Mouse (Mus musculus) frontal cortex, postnatal 14 days (tissue): ENCODE results near the gene Rev3l.
"Not testable (repeated sequence)": the region's sequence is repeated elsewhere in the genome, so short reads cannot be mapped to it uniquely, and the experiment has no call there.

Experiments
- DNase-seq, 2 experiments: peaks; one replicate each; pipeline ENCODE4 v3.0.0; 2022; ENCODE audit warnings: low spot score in 2 of 2

Gene Rev3l

DNA sequence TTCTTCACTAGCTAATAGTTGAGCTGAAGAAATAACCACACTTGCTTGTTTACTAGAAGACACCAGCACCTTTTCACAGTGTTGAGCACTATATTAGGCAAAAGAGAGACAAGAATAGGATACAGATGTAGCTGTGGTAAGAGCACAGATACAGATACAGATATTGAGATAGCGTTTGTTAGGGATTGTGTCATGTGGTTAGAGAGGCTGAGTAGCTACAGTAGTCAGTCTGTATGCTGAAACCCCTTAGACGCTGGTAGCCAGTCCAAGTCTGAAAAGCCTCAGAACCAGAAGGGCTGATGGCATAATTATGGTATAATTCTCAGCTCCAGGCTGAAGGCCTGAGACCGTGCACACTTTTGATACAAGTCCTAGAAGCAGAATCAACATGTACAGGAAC is 53.3 kb downstream of the Rev3l start:
- no peak for DNase-seq

DNA sequence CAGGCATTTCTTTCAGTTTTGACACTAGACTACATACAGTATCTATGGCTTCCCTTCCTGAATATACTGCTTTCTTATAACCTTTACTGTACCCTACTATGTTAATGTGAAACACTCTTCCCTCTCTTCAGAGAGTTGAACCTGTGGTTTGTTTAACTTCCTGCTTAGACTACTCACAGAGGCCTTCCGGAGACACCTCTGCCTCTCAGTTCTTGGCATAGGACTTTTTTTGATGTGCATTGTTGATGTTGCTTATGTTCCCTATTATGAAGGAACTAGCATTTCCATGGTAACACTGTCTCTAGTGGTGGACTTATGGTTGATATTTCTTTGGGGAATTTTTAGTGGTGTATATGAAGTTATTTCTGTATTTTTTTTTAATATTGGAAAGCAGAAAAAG is 61.4 kb downstream of the Rev3l start:
- no peak for DNase-seq

DNA sequence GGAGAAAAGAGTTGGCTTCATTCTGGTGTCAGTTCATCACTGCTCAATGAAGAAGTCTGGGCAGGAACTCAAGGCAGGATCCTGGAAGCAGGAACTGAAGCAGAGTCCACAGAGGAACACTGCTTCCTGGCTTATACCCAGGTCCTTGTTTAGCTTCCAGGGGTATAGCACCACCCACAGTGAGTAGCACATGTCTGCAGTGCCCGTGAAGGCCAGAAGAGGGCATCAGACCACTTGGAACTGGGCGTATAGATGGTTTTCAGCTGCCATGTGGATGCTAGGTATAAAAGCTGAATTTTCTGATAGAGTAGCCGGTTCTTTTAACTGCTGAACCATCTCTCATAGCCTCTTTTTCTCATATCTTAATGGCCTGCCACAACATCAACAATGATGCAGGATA is 79.6 kb downstream of the Rev3l start:
- DNase-seq, result no peak

DNA sequence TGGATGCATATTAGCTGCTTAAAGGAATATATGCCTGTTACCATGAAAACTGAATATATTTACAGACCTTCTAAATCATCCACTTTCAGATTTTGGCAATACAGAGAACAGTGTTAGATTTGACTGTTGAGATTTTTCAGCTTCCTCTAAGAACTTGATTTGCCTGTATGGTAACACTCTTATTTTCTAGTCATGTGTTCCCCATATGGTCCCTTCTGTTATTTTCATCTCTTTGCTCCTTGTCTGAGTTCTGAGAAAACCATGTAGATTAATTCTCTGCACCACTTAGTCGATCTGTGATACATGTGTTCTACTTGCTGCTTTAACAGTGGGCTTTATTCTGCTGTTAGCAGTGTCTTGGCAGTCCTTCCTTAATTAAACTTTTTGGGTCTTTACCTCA is 110.7 kb downstream of the Rev3l start:
- no peak for DNase-seq

DNA sequence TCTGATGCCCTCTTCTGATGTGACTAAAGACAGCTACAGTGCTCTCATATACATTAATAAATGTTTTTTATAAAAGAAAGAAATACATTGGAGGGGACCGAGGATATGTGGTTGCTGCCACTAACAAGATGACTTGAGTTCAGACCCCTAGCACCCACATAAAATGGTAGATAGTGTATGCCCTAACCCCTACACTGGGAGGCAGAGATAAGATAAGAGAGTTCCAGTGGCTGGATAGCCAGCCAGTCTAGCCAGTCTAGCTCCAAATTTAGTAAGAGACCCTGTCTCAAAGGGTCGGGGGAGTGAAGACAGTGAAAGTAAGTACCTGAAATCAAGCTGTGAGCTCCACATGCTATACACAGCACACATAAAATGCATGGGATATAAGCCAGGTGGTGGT is 133.6 kb downstream of the Rev3l start:
- DNase-seq, result no peak

DNA sequence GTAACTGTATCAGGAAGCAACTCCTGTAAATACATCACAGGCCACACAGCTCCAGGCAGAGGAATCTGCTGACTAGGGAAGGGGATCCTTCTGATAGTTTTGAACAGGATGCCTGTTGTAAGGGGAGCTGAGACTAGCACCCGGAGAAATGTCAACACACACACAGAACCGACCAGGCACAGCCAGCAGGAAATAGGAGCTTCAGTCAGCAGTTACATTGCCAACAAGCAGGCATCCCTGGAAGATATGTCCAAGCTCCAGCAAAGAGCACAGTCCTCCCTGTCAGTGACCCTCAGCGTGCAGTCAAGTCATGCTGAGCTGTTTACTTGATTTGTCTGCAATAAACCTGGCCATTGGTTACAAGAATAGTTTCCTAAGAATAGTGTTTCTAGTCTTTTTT is 156.7 kb downstream of the Rev3l start:
- no peak for DNase-seq

DNA sequence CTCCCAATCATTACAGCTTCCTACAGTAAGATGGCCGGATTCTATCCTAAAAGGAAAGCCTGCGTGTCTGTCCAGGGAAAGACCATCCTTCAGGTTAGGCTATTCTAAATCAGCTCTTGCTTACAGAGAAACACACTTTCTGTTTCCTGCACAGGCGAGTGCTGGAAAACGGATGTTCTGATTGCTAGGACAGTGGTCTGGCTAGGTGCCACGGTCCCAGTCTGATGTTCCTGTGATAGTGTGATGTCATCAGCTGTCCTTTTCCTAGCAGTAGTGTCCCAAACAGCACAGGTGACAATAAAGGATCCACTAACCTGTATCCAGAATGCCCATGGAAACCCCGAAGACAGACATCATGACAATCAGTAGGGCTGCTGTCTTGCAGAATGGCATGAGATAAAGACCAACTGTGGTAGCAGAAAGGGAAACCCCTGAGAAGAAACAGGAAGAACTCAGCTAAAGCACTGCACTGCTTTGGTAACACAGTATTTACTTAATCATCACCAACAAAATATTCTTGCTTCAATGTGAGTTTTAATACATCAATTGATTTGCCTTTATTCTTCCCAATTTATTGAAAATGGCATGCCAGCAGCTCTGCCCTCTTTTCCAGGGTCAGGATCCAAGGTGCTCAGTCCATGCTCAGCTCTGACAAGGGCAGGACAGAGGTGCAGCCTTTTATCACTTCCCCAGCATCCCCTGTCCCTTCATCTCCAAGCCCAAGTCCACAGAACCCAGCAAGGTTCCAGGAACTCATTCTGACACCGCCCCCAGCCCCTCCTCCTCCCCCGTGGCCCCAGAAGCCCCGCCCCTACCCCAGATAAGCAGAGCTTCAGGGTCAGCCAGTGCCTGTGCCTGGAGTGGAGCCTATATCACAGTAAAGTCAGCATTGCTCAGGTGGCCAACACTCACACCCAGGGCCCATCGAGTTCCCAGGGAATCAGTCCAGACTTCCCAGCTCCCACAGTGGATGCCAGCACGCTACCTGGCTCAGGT is 162.1 kb downstream of the Rev3l start:
- no peak for DNase-seq

DNA sequence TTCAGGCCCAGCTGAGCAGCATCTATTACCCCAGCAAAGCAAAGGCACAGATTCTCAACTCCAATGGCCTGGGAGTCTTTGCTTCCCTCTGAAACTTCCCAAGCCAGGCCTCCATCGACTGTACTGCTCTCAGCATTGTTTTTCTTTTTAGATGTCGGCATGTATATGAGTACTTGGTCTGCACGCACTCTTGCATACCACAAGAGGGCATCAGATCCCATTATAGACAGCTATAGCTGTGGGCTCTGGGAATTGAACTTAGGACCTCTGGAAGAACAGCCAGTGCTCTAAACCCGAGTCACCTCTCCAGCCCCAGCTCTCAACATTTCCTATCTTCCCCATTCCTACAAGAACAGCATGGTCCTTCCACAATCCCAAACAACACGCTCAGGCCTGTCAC is 164.6 kb downstream of the Rev3l start:
- DNase-seq, result no peak

DNA sequence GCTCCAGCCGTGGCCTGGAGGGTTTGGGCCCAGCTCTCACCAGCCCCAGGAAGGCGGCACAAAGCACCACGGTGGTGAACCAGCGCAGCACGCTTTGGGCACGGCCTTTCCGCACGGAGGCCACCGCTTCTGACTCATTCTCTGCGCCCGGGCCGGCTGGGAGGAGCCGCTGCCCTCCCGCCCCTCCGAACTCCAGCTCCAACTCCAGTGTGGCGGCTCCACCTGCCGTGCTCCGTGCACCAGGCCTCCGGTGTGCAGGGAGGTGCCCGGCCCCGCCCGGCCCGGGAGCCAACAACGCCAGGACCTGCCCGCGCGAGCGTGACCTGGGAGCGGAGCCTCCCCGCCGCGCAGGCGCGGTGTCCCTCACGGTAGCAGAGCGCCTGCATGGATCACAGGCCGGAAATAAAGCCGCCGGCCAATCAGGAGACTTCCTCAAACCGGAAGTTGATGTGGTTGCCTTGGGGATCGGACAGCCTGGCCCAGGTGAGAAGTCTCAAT is 167.0 kb downstream of the Rev3l start, which contains the start of gene Mfsd4b4:
Gene Mfsd4b4 (minus strand): TSS at position 365 of the 498 bp plus-strand sequence.
- DNase-seq, result peak; percentile 74 to 79

DNA sequence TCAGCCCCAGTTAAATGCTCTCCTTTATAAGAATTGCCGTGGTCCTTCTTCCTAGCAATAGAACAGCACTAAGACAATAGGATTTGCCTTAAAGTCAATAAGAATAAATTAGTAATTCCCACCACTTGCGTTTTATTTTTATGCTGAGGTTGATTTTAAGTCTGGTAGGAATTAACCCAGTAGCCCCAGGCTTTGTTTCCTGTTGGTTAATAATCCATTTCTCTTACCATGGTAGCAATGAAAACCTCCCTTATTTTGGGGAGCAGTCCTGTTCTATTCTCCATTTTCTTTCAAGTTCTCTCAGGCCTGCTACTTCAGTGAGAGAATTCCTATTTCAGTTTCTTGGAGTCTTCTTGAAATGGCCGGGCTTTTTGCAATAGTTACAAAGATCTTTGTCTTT is 172.3 kb downstream of the Rev3l start:
- DNase-seq, result no peak

DNA sequence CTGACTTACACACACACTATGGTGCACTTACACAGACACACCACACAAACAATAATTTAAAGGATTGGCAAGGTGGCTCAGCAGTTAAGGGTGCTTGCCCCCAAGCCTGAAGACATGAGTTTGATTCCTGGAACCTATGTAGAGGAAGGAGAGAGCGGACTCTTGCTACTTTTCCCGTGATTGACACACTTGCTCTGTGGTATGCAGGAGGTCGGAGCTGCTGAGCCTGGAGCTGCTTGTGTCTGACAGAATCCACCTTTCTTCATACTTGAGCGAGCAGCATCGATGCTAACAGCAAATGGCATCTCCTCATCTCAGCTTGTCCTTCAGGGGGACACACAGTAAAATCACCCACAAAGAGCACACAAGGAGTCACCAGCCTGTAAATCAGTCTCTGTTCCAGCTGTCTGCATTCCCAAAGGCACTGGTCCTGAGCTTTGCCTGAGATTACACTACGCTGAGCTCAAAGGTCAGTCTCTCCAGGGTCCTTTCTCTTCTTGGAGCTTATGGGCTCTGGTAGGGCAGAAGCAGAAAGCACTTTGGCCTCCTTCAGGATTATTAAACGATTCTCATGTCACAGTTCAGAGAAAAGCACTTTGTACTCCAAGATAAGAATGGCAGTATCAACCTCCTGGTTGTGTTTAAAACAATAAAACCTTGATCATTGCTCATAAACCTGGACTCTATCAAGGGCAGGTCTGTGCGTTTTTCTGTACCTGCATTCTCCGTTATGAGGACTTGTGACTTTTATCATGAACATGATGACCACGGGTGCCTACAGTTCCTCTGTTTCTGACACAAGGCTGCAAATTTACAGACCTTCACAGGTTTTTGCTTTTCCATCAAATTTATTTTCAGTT is 175.1 kb downstream of the Rev3l start:
- DNase-seq, result no peak

DNA sequence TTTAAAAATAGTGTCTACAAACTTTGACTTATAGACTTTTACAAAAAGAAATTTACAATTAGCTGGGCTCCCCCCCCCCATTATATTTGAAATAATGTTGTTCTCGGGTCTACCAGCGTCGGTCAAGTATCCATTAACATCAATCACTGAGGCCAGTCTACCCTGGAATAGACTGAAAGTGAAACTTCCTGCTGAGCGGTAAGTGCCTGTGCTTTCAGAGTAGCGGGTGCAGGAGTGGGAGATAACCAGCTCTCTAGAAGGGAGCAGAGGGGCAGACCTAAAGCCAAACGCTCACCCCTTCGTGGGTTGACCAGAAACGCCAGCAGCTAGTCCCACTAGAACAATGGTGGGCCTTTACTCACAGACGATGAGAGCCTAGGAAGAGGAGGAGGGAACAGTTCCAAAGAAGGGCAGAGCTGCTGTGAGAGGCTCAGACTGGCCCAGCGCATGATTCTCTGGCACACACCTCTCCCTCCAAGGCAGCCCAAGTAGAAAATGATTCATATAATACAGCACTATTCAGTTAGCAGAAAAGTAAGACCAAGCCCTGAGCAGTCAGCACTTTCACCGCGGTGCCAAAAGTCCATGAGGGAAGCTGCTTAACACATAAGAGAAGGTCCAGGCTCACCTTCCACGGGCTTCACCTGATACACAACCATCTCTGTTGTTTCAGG is 177.0 kb downstream of the Rev3l start:
- no peak for DNase-seq

DNA sequence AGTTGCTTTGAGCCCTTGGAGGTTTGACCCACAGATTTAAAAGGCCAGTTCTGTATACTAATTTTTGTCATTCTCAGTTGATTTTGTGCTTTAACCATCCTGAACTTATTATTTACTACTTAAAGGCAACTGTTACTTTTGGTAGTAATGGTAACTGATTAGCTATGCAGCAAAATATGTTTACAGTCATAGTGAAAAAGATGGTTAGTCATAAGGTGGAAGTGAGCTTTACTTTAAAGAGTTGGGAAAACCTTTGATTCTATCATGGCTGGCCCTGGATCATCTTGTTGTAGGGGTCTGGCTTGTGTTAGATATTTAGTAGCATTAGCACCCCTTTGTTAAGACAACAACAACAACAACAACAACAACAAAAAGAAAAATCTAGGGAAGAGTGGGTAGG is 180.7 kb downstream of the Rev3l start:
- no peak for DNase-seq

DNA sequence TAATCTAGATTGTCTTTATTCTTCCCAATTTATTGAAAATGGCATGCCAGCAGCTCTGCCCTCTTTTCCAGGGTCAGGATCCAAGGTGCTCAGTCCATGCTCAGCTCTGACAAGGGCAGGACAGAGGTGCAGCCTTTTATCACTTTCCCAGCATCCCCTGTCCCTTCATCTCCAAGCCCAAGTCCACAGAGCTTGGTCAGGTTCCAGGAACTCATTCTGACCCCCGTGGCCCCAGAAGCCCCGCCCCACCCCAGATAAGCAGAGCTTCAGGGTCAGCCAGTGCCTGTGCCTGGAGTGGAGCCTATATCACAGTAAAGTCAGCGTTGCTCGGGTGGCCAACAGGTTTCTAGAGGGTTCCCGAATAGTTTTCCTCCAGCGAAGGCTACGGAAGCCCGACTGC is 192.6 kb downstream of the Rev3l start:
- DNase-seq, result not testable (repeated sequence)
